Mouse (Mus musculus) inflammation-experienced regulatory T-cells, adult 6 months (primary cell): ENCODE measurements around the gene Gm2163. TPM values are rescaled to one million over a fixed set of nuclear protein-coding genes. Genes with fewer than 3 reads are reported as not detected.
"Not testable (repeated sequence)": the region's sequence is repeated elsewhere in the genome, so short reads cannot be mapped to it uniquely, and the experiment has no call there.

ENCODE experiments used
- ATAC-seq: one replicate; pipeline ENCODE4 v1.8.0; 2017
- polyA plus RNA-seq, 3 experiments: library from polyadenylated mRNA; unstranded; fragments of 100-300 nt; shearing (Covaris generic); gene quantifications; one replicate each; pipeline ENCODE4 v1.2.1; 2017

Gene Gm2163
- not detected for polyA plus RNA-seq

DNA sequence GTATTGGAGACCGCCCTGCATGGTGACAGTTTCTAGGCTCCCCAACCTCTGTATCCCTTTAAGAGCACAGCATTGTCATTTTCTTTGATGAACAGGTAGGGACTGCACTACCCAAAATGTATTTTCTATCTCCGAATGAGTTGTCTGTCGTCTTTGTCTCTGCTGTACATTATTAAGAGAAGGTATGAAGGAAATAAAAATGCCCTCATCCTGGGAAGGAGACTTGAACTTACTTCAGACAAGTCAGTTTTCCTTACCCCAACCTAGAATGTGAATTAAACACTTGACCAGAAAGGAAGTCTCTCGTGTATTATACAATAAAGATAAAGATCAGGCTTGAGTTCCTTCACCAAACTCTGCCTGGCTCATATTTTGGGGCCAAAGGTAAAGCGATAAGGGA lies at the start of gene Gm2163:
Gene Gm2163, plus strand, starts transcription at position 301 of the 400 bp plus-strand sequence.
- not testable (repeated sequence) for ATAC-seq

DNA sequence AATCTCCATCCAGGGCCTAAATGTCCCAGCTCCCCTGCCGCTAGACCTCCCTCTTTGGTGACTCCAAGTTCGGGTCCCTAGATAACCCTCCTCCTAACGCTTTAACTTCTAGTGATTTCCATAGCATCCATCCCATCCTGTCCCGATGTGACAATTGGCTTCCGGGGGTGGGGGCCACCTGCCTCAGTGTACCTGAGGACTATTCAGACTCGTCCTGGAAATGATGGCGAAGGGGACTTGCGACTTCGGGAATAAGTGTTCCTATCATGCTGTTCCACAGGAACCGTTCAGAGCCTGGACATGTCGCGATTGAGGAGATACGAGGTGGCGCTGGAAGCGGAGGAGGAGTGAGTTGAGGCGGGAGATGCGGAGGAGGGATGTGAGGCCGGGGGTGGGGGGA lies 27.5 kb upstream of the Gm2163 start, which contains the start of gene Gm21586:
Gene Gm21586, plus strand, starts transcription at position 301 of the 400 bp plus-strand sequence.
- not testable (repeated sequence) for ATAC-seq

DNA sequence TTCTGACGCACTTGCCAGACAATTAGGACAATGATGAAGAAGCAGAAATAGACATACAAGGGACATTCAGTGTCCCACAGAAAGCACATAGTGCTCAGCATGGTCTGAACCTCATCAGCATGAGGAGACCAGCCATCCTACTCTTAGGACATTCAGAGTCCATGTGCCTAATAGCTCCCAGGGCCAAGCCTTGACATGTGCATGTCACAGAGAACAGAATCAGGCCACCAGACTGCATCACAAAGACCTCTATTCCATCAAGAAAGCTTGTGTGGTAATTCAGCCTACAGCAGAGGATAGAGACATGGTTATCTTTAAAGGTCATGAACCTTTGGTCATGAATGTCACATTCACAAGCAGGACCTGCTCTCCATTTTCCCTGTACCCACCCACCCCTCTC lies 61.5 kb downstream of the Gm2163 start, which contains the start of gene Fam205a2:
Gene Fam205a2, minus strand, starts transcription at position 101 of the 400 bp plus-strand sequence.
- not testable (repeated sequence) for ATAC-seq

DNA sequence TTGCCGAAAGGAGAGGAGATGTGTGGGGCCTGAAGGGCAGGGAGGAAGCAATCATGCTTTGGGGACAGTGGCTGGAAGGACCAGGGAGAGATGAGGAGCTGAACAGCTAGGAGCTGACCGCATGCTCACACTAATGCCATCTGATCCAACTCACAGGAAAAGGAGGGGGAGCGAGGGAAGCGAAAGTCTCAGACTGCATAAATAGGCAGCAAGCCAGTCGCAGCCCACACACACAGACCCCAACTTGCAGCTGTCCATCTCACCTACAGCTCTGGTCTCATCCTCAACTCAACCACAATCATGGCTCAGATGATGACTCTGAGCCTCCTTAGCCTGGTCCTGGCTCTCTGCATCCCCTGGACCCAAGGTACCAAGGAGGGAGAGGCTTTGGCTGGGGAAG lies 145.3 kb downstream of the Gm2163 start, which contains the start of gene Gm10591:
Gene Gm10591, plus strand, starts transcription at position 301 of the 400 bp plus-strand sequence.
- ATAC-seq: not testable (repeated sequence)

DNA sequence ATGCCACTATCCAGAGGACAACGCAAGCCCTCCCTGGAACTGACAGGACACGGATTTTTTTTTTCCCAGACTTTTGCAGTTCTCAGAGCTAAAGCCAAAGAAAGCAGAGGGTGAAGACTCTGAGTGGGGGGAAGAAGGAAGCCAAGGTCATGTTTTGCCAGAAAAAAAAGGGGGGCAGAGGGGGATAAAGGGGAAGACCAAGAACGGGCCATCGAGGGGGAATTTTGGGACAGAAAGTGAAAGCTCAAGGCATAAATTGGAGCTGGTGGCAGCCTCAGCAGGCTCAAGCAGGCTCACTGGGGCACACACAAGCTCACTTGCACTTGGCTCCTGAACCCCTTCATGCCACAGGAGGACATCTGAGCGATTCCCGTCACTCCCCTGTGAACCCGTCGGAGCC lies 162.9 kb downstream of the Gm2163 start, which contains the start of gene Gm2564:
Gene Gm2564, plus strand, starts transcription at position 301 of the 400 bp plus-strand sequence.
- not testable (repeated sequence) for ATAC-seq

Other genes starting within 250 kb of the Gm2163 start
- not detected for gene Gm10600, start 226.1 kb upstream of the Gm2163 start, polyA plus RNA-seq
- not detected for gene Ccl21b, start 211.0 kb upstream of the Gm2163 start, polyA plus RNA-seq
- gene Gm21953, start 172.5 kb upstream of the Gm2163 start, polyA plus RNA-seq: not detected
- not detected for gene Fam205a3, start 148.4 kb upstream of the Gm2163 start, polyA plus RNA-seq
- not detected for gene Gm21586, start 27.4 kb upstream of the Gm2163 start, polyA plus RNA-seq
- gene Fam205a2, start 61.4 kb downstream of the Gm2163 start, polyA plus RNA-seq: not detected
- gene Gm10591, start 145.4 kb downstream of the Gm2163 start, polyA plus RNA-seq: not detected
- gene Gm2564, start 163.0 kb downstream of the Gm2163 start, polyA plus RNA-seq: not detected
- gene Ccl27b, start 188.5 kb downstream of the Gm2163 start, polyA plus RNA-seq: not detected
- gene Il11ra2, start 195.1 kb downstream of the Gm2163 start, polyA plus RNA-seq: not detected